Mouse (Mus musculus) embryonic fibroblast, embryonic 13.5 days (primary cell): ENCODE data around the gene Kyat1.

Source experiments
- CTCF ChIP-seq: IDR thresholded peaks from 2 replicates; pipeline ENCODE4 v1.5.1; 2011; ENCODE audit warnings: mild to moderate bottlenecking, control low read depth, low read length, moderate library complexity, borderline replicate concordance; ENCODE audit not compliant: insufficient read depth
- POLR2A ChIP-seq: IDR thresholded peaks from 2 replicates; pipeline ENCODE4 v1.6.1; 2011; ENCODE audit warnings: low read depth, mild to moderate bottlenecking, control low read depth, low read length, moderate library complexity

GRCm38 (mm10) chr2:30249182-30249581 is 43.5 kb upstream of the Kyat1 start:
- TF ChIP-seq CTCF: no peak
- TF ChIP-seq POLR2A: no peak
